Mouse (Mus musculus): ENCODE data around the gene Col25a1.

- TF ChIP-seq POLR2A (IDR thresholded peaks at IDR 0.05; ENCODE audit: borderline replicate concordance, extremely low read depth, insufficient read depth, insufficient read length, poor library complexity, severe bottlenecking) (no peak), CTCF (IDR thresholded peaks at IDR 0.05; ENCODE audit: borderline replicate concordance, extremely low read depth, insufficient read depth, insufficient read length) (no peak)
Measured at GRCm38 (mm10) chr3:130360813-130361212, 229.5 kb downstream of the Col25a1 start.
